Mouse (Mus musculus): ENCODE measurements around the gene Gria2. TPM values are rescaled to one million over a fixed set of nuclear protein-coding genes. Genes with fewer than 3 reads are reported as not detected.

Gene Gria2
- polyA plus RNA-seq, 1 experiment from 2014 or later: 2.7 TPM

GRCm38 (mm10) chr3:80661838-80662237 is 140.8 kb downstream of the Gria2 start:
- no peaks in the 10 kb centered on the region for H3K9me3 ChIP-seq
- 45% methylated on average over 3 of the region's 3 CpGs for WGBS
- H3K27ac ChIP-seq: no peak overlapping the region
- H3K4me3 ChIP-seq (replicated peaks): no peak overlapping the region
- H3K9ac ChIP-seq: no peak overlapping the region
- no peaks in the 10 kb centered on the region for H3K27me3 ChIP-seq (replicated peaks)
- H3K36me3 ChIP-seq: no peaks in the 10 kb centered on the region
- H3K4me2 ChIP-seq: no peak overlapping the region
- no peak for ATAC-seq (ENCODE audit: insufficient read depth, low FRiP score, low read depth)
- H3K4me1 ChIP-seq: no peaks in the 10 kb centered on the region

- Histone ChIP-seq H3K27me3 (replicated peaks) (no peaks in the 10 kb centered on the region), H3K9me3 (no peaks in the 10 kb centered on the region), H3K36me3 (no peaks in the 10 kb centered on the region), H3K27ac (no peak overlapping the region), H3K9ac (no peak overlapping the region), H3K4me1 (no peaks in the 10 kb centered on the region), H3K4me3 (replicated peaks) (no peak overlapping the region), H3K4me2 (no peak overlapping the region)
- ATAC-seq (ENCODE audit: insufficient read depth, low FRiP score, low read depth): no peak
- 74% methylated on average over 5 of the region's 5 CpGs for WGBS
Observed at GRCm38 (mm10) chr3:80652213-80652612, 150.4 kb downstream of the Gria2 start.

Small RNAs within 50 kb of the gene (microRNA-seq; reads per million reads assigned to microRNA genes)
- gene Gm25749: not detected

Other genes with a start within 250 kb of the Gria2 start
- gene Glrb, start 110.8 kb upstream of the Gria2 start, polyA plus RNA-seq (2015; fragmentation: Nextera tagmentation; extraction: Ambion mirVana): 3.1 and 3.3 TPM in 2 replicates
- 15.8 and 16.3 TPM in 2 replicates for gene Pdgfc, start 233.6 kb upstream of the Gria2 start, polyA plus RNA-seq (2015; fragmentation: Nextera tagmentation; extraction: Ambion mirVana)

Data from stomach, embryonic 15.5 days (tissue).